Mouse (Mus musculus): ENCODE data around the gene Clta. TPM values are rescaled to one million over a fixed set of nuclear protein-coding genes. Genes with fewer than 3 reads are reported as not detected.

Clta gene
- total and polyA plus RNA-seq, 3 experiments: 451 to 589 TPM; not detected in 1

DNA sequence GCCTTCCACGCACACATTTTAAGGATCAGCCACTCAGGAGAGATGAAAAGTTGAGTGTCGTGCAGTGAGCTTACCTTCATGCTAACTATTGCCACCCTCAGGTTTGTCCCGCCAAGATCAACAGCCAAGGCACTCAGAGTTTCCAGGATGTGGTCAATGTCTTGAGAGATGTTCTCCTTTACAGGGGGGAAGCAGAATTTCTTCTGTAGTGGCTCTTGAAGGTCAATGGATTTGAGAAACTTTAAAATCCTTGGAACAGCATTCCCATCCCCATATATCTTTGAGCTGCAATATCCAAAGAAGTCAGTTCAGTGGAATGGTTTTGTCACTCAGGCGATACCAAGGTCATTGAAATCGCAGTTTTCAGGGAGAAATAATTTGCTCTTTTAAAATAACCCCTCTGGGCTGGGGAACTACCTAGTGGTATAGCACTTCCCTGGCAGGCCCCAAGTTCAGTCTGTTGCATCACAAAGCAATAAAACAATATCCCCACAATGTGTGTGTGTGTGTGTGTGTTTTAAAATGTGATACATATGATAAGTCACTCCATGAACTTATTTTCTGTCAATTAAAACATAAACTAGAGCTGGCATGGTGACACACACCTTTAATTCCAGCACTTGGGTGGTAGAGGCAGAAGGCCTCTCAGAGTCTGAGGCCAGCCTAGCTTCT is 40.6 kb downstream of the Clta start:
- no peak overlapping the region for H3K27ac ChIP-seq (ENCODE audit: control insufficient read depth, low read depth, low read length)
- no peak overlapping the region for H3K9ac ChIP-seq (ENCODE audit: control insufficient read depth, low read depth, low read length, poor library complexity, severe bottlenecking)
- TF ChIP-seq NRF1 (IDR thresholded peaks at IDR 0.05; ENCODE audit: insufficient read depth, low read depth, low read length, poor library complexity, severe bottlenecking) (no peak), ZNF384 (IDR thresholded peaks at IDR 0.05; ENCODE audit: low read depth, low read length) (no peak), MEF2A (IDR thresholded peaks at IDR 0.05; ENCODE audit: extremely low read depth, insufficient replicate concordance, low read depth, low read length, poor library complexity, severe bottlenecking) (no peak), GATA1 (IDR thresholded peaks at IDR 0.05; ENCODE audit: low read depth, low read length) (no peak), RAD21 (IDR thresholded peaks at IDR 0.05; ENCODE audit: low read depth, low read length) (no peak), UBTF (IDR thresholded peaks at IDR 0.05; ENCODE audit: borderline replicate concordance, insufficient read depth, low read depth, low read length) (no peak), MAX (IDR thresholded peaks at IDR 0.05; ENCODE audit: low read length) (no peak), USF1 (IDR thresholded peaks at IDR 0.05; ENCODE audit: low read depth, low read length) (no peak), RCOR1 (IDR thresholded peaks at IDR 0.05; ENCODE audit: low read depth, low read length) (no peak), MXI1 (IDR thresholded peaks at IDR 0.05; ENCODE audit: low read depth, low read length) (no peak), MYC (IDR thresholded peaks at IDR 0.05; ENCODE audit: low read depth, low read length) (no peak), SMC3 (IDR thresholded peaks at IDR 0.05; ENCODE audit: low read depth, low read length) (no peak), CHD2 (IDR thresholded peaks at IDR 0.05; ENCODE audit: low read length) (no peak), KAT2A (conservative IDR thresholded peaks at IDR 0.05; ENCODE audit: low read depth, low read length) (no peak), E2F4 (IDR thresholded peaks at IDR 0.05; ENCODE audit: borderline replicate concordance, low read depth, low read length) (no peak), CTCF (IDR thresholded peaks at IDR 0.05 in 2 of 3, conservative IDR thresholded peaks at IDR 0.05 in 1 of 3; ENCODE audit: control insufficient read depth in 1 of 3, insufficient read depth in 1 of 3, low read depth in 2 of 3, low read length in 3 of 3, poor library complexity in 1 of 3, severe bottlenecking in 1 of 3) (no peak), CHD1 (IDR thresholded peaks at IDR 0.05; ENCODE audit: low read depth, low read length) (no peak), BHLHE40 (IDR thresholded peaks at IDR 0.05; ENCODE audit: borderline replicate concordance, low read depth, low read length) (no peak), JUND (IDR thresholded peaks at IDR 0.05; ENCODE audit: low read depth, low read length) (no peak), ETS1 (IDR thresholded peaks at IDR 0.05; ENCODE audit: low read depth, low read length) (no peak)
- no peaks in the 10 kb centered on the region for H3K79me2 ChIP-seq (ENCODE audit: control insufficient read depth, insufficient read depth, low read length, poor library complexity)
- H3K27me3 ChIP-seq (ENCODE audit: control insufficient read depth in 1 of 2, insufficient read depth in 2 of 2, low read length in 2 of 2): no peaks in the 10 kb centered on the region
- no peak for DNase-seq (ENCODE audit: low read depth, low spot score)
- peaks cover 0 to 9% of the 10 kb centered on the region in 2 experiments; a peak in 2 of 4 replicates for H3K36me3 ChIP-seq (ENCODE audit: control insufficient read depth in 1 of 2, insufficient read depth in 2 of 2, low read length in 2 of 2)
- H3K9me3 ChIP-seq (replicated peaks; ENCODE audit: insufficient read depth, low read length): no peaks in the 10 kb centered on the region
- no peaks in the 10 kb centered on the region for H3K4me1 ChIP-seq (ENCODE audit: control insufficient read depth in 1 of 2, insufficient read depth in 2 of 2, low read length in 2 of 2)
- no peak overlapping the region for H3K4me3 ChIP-seq (ENCODE audit: control insufficient read depth in 1 of 2, insufficient read depth in 1 of 2, low read depth in 2 of 2, low read length in 2 of 2)

DNA sequence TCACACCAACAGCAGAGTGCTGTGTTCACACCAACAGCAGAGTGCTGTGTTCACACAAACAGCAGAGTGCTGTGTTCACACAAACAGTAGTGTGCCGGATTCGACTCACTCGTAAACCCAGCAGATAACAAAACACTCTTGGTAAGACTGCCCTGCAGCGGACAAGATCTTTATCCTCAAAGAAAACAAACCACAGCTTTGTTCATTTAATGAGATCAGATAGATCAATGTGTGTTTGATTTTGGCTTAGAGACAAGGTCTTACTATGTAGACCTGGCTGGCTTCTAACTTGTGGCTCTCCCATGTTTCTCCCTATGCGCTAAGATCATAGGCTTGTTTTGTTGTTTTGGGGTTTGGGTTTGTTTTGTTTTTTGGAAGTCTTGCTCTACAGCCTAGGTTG is 41.8 kb downstream of the Clta start:
- no peak overlapping the region for H3K4me3 ChIP-seq (ENCODE audit: control insufficient read depth in 1 of 2, insufficient read depth in 1 of 2, low read depth in 2 of 2, low read length in 2 of 2)
- no peaks in the 10 kb centered on the region for H3K4me1 ChIP-seq (ENCODE audit: control insufficient read depth in 1 of 2, insufficient read depth in 2 of 2, low read length in 2 of 2)
- no peak for DNase-seq (ENCODE audit: low read depth, low spot score)
- TF ChIP-seq CHD1 (IDR thresholded peaks at IDR 0.05; ENCODE audit: low read depth, low read length) (no peak), MAX (IDR thresholded peaks at IDR 0.05; ENCODE audit: low read length) (no peak), SMC3 (IDR thresholded peaks at IDR 0.05; ENCODE audit: low read depth, low read length) (no peak), CTCF (IDR thresholded peaks at IDR 0.05 in 2 of 3, conservative IDR thresholded peaks at IDR 0.05 in 1 of 3; ENCODE audit: control insufficient read depth in 1 of 3, insufficient read depth in 1 of 3, low read depth in 2 of 3, low read length in 3 of 3, poor library complexity in 1 of 3, severe bottlenecking in 1 of 3) (no peak), MYB (IDR thresholded peaks at IDR 0.05; ENCODE audit: low read depth, low read length) (no peak), RAD21 (IDR thresholded peaks at IDR 0.05; ENCODE audit: low read depth, low read length) (no peak), SIN3A (IDR thresholded peaks at IDR 0.05; ENCODE audit: low read length) (no peak), TBP (IDR thresholded peaks at IDR 0.05; ENCODE audit: low read depth, low read length) (no peak), GATA1 (IDR thresholded peaks at IDR 0.05; ENCODE audit: low read depth, low read length) (no peak), HCFC1 (IDR thresholded peaks at IDR 0.05; ENCODE audit: low read depth, low read length) (no peak), ZMIZ1 (IDR thresholded peaks at IDR 0.05; ENCODE audit: low read depth, low read length) (no peak), MAFK (IDR thresholded peaks at IDR 0.05; ENCODE audit: borderline replicate concordance, low read depth, low read length) (no peak), TCF12 (IDR thresholded peaks at IDR 0.05; ENCODE audit: low read depth, low read length) (no peak), NRF1 (IDR thresholded peaks at IDR 0.05; ENCODE audit: insufficient read depth, low read depth, low read length, poor library complexity, severe bottlenecking) (no peak), POLR2A (IDR thresholded peaks at IDR 0.05; ENCODE audit: control insufficient read depth in 1 of 2, insufficient read depth in 1 of 2, low read depth in 1 of 2, low read length in 2 of 2, poor library complexity in 1 of 2) (no peak)
- H3K27ac ChIP-seq (ENCODE audit: control insufficient read depth, low read depth, low read length): no peak overlapping the region
- H3K36me3 ChIP-seq (ENCODE audit: control insufficient read depth in 1 of 2, insufficient read depth in 2 of 2, low read length in 2 of 2): peaks cover 0 to 6% of the 10 kb centered on the region in 2 experiments; a peak in 2 of 4 replicates
- H3K27me3 ChIP-seq (ENCODE audit: control insufficient read depth in 1 of 2, insufficient read depth in 2 of 2, low read length in 2 of 2): no peaks in the 10 kb centered on the region
- no peak overlapping the region for H3K9ac ChIP-seq (ENCODE audit: control insufficient read depth, low read depth, low read length, poor library complexity, severe bottlenecking)
- H3K79me2 ChIP-seq (ENCODE audit: control insufficient read depth, insufficient read depth, low read length, poor library complexity): no peaks in the 10 kb centered on the region
- no peaks in the 10 kb centered on the region for H3K9me3 ChIP-seq (replicated peaks; ENCODE audit: insufficient read depth, low read length)
